Comparison of ENCODE assay signal across 8 mouse cellular contexts in genomic region chr2:118976282-118976929, GRCm38 (mm10). TPM values are rescaled to one million over a fixed set of nuclear protein-coding genes. Genes with fewer than 3 reads are reported as not detected.
DNase-seq lines count a peak whose midpoint lies in the region; ATAC-seq and TF ChIP-seq lines count a peak whose summit lies in the region.

No protein-coding gene starts in this region.

- peaks cover 31% of the 10 kb centered on the region for H3K27me3 ChIP-seq in hindbrain, embryonic 11.5 days (ENCODE audit: control insufficient read depth, insufficient read depth, low read length)
- 0 out of 2 replicates have a peak, but pooled peaks cover 9% of the 10 kb centered on the region for H3K27me3 ChIP-seq in lung, postnatal 0 days (replicated peaks; ENCODE audit: insufficient read depth, low read length)

- no peak overlapping the region for H3K27ac ChIP-seq in hindbrain, embryonic 11.5 days (ENCODE audit: low read depth, low read length)
- no peak overlapping the region for H3K27ac ChIP-seq in lung, postnatal 0 days (ENCODE audit: low read length)

- peak overlapping the region; percentile 56 for H3K4me3 ChIP-seq in hindbrain, embryonic 11.5 days (ENCODE audit: low read depth, low read length)
- peak overlapping the region; percentile 49 for H3K4me3 ChIP-seq in lung, postnatal 0 days (ENCODE audit: low read depth, low read length)

- DNase-seq in NIH3T3 (ENCODE audit: low read depth), result peak; percentile 90
- peak; percentile 90 for DNase-seq in cerebellum, adult 9-11 months
- peak; percentile 60 to 85 for DNase-seq in frontal cortex, adult 2 months (ENCODE audit: extremely low spot score in 1 of 2, low spot score in 1 of 2)
- DNase-seq in hindbrain, embryonic 11.5 days (ENCODE audit: low spot score), result peak; percentile 89
- DNase-seq in layer of hippocampus, postnatal 10 days (ENCODE audit: low spot score in 2 of 2), result peak; percentile 88 to 92
- peak; percentile 88 for DNase-seq in lung, postnatal 0 days (ENCODE audit: low spot score)
- DNase-seq in ovary, postnatal 10 days (ENCODE audit: low spot score), result peak; percentile 75
- peak; percentile 87 for DNase-seq in thymus, postnatal 0 days (ENCODE audit: low spot score)

- no peak for TF ChIP-seq EP300 in lung, postnatal 0 days (IDR thresholded peaks at IDR 0.05)

- no peaks in the 10 kb centered on the region for H3K36me3 ChIP-seq in hindbrain, embryonic 11.5 days (ENCODE audit: control insufficient read depth, insufficient read depth, low read length)
- no peaks in the 10 kb centered on the region for H3K36me3 ChIP-seq in lung, postnatal 0 days (ENCODE audit: insufficient read depth, low read length)

- WGBS in hindbrain, embryonic 11.5 days, result under 1% methylated on average over 57 of the region's 57 CpGs
- 1% methylated on average over 57 of the region's 57 CpGs for WGBS in lung, postnatal 0 days

- peak overlapping the region; percentile 94 for H3K4me2 ChIP-seq in hindbrain, embryonic 11.5 days (replicated peaks; ENCODE audit: low read depth, low read length)
- peak overlapping the region; percentile 95 for H3K4me2 ChIP-seq in lung, postnatal 0 days (replicated peaks; ENCODE audit: low read depth, low read length)

- no peaks in the 10 kb centered on the region for H3K9me3 ChIP-seq in hindbrain, embryonic 11.5 days (ENCODE audit: control insufficient read depth, low read length)
- no peaks in the 10 kb centered on the region for H3K9me3 ChIP-seq in lung, postnatal 0 days (ENCODE audit: low read length)

- H3K4me1 ChIP-seq in hindbrain, embryonic 11.5 days (replicated peaks; ENCODE audit: control insufficient read depth, insufficient read depth, low read length), result no peaks in the 10 kb centered on the region
- H3K4me1 ChIP-seq in lung, postnatal 0 days (ENCODE audit: insufficient read depth, low read depth, low read length), result no peaks in the 10 kb centered on the region

- peak; percentile 87 for TF ChIP-seq CTCF in lung, postnatal 0 days (IDR thresholded peaks at IDR 0.05)

- H3K9ac ChIP-seq in hindbrain, embryonic 11.5 days (ENCODE audit: low read depth, low read length), result peak overlapping the region; percentile 80
- H3K9ac ChIP-seq in lung, postnatal 0 days (replicated peaks; ENCODE audit: low read depth), result peak overlapping the region; percentile 41

- peak; percentile 77 for ATAC-seq in hindbrain, embryonic 11.5 days (ENCODE audit: low FRiP score)
- ATAC-seq in lung, postnatal 0 days, result peak; percentile 88

RNA-seq across cellular contexts. Expression of gene Chst14, which starts 50.1 kb away (rescaled TPM):
- 3.2 and 3.3 TPM in 2 replicates for polyA plus RNA-seq in frontal cortex, adult 2 months (2012; rRNA removed)
- 19.1 and 22.2 TPM in 2 replicates for polyA plus RNA-seq in hindbrain, embryonic 11.5 days (2014; fragmentation: Nextera tagmentation; extraction: Ambion mirVana)
- 1 to 10 TPM; 2.5 to 3.5 TPM for total RNA-seq in layer of hippocampus, postnatal 10 days (2021)
- polyA plus RNA-seq in lung, postnatal 0 days (2015; fragmentation: Nextera tagmentation; extraction: Ambion mirVana), result 20.8 and 22.0 TPM in 2 replicates
- polyA plus RNA-seq in thymus, postnatal 0 days (2015; fragmentation: Nextera tagmentation; extraction: Ambion mirVana), result 6.6 and 7.7 TPM in 2 replicates

RNA-seq across cellular contexts. Expression of gene Ccdc32, which starts 52.8 kb away (rescaled TPM):
- polyA plus RNA-seq in frontal cortex, adult 2 months (2012; rRNA removed), result 42.7 and 44.2 TPM in 2 replicates
- polyA plus RNA-seq in hindbrain, embryonic 11.5 days (2014; fragmentation: Nextera tagmentation; extraction: Ambion mirVana), result 23.3 and 25.8 TPM in 2 replicates
- 10 to 100 TPM; 57.7 to 57.9 TPM for total RNA-seq in layer of hippocampus, postnatal 10 days (2021)
- polyA plus RNA-seq in lung, postnatal 0 days (2015; fragmentation: Nextera tagmentation; extraction: Ambion mirVana), result 23.2 and 25.3 TPM in 2 replicates
- 20.5 and 21.3 TPM in 2 replicates for polyA plus RNA-seq in thymus, postnatal 0 days (2015; fragmentation: Nextera tagmentation; extraction: Ambion mirVana)

RNA-seq across cellular contexts. Expression of gene Rpusd2, which starts 58.2 kb away (rescaled TPM):
- 4.8 and 6.2 TPM in 2 replicates for polyA plus RNA-seq in frontal cortex, adult 2 months (2012; rRNA removed)
- polyA plus RNA-seq in hindbrain, embryonic 11.5 days (2014; fragmentation: Nextera tagmentation; extraction: Ambion mirVana), result 6.6 and 7.2 TPM in 2 replicates
- total RNA-seq in layer of hippocampus, postnatal 10 days (2021), result 1 to 10 TPM; 6.2 to 6.5 TPM
- polyA plus RNA-seq in lung, postnatal 0 days (2015; fragmentation: Nextera tagmentation; extraction: Ambion mirVana), result 1.1 and 1.3 TPM in 2 replicates
- polyA plus RNA-seq in thymus, postnatal 0 days (2015; fragmentation: Nextera tagmentation; extraction: Ambion mirVana), result 4.0 and 5.4 TPM in 2 replicates
